In genomic region chr4:132960864-132961639, GRCm38 (mm10) we compare ENCODE assay signal across 8 mouse cellular contexts. TPM values are rescaled to one million over a fixed set of nuclear protein-coding genes. Genes with fewer than 3 reads are reported as not detected.
DNase-seq lines count a peak whose midpoint lies in the region; ATAC-seq and TF ChIP-seq lines count a peak whose summit lies in the region.

No protein-coding gene starts in this region.

- TF ChIP-seq CTCF in lung, embryonic 14.5 days (IDR thresholded peaks at IDR 0.05; ENCODE audit: low read depth), result no peak
- no peak for TF ChIP-seq CTCF in lung, adult 2 months (IDR thresholded peaks at IDR 0.05; ENCODE audit: insufficient read depth, low read length)
- TF ChIP-seq CTCF in kidney, adult 2 months (conservative IDR thresholded peaks at IDR 0.05; ENCODE audit: insufficient read depth, insufficient read length, low read depth, low read length), result no peak

- H3K4me2 ChIP-seq in lung, embryonic 14.5 days, result no peak overlapping the region
- H3K4me2 ChIP-seq in embryonic facial prominence, embryonic 12.5 days (replicated peaks), result no peak overlapping the region
- H3K4me2 ChIP-seq in hindbrain, embryonic 14.5 days (replicated peaks), result no peak overlapping the region

- ATAC-seq in lung, embryonic 14.5 days (ENCODE audit: insufficient read depth), result no peak; the same call in 1 of the 2 replicates
- ATAC-seq in embryonic facial prominence, embryonic 12.5 days (ENCODE audit: insufficient number of reproducible peaks, insufficient read depth, low FRiP score, low TSS enrichment), result no peak
- ATAC-seq in megakaryocyte-erythroid progenitor cell, adult 5-6 weeks (replicated peaks; ENCODE audit: low FRiP score, low TSS enrichment, poor library complexity, severe bottlenecking), result peak; percentile 34; the same call in 1 of the 2 replicates
- no peak for ATAC-seq in hindbrain, embryonic 14.5 days (ENCODE audit: low FRiP score)

- H3K9ac ChIP-seq in lung, embryonic 14.5 days, result no peak overlapping the region
- H3K9ac ChIP-seq in embryonic facial prominence, embryonic 12.5 days, result no peak overlapping the region
- no peak overlapping the region for H3K9ac ChIP-seq in hindbrain, embryonic 14.5 days

- H3K4me1 ChIP-seq in lung, embryonic 14.5 days (ENCODE audit: insufficient read depth), result peaks cover 26% of the 10 kb centered on the region
- H3K4me1 ChIP-seq in lung, adult 2 months (ENCODE audit: control insufficient read depth, insufficient read depth, low read length), result peaks cover 21% of the 10 kb centered on the region
- peaks cover 30% of the 10 kb centered on the region for H3K4me1 ChIP-seq in embryonic facial prominence, embryonic 12.5 days
- peaks cover 12% of the 10 kb centered on the region for H3K4me1 ChIP-seq in kidney, adult 2 months (ENCODE audit: control insufficient read depth, insufficient read depth, low read length)
- H3K4me1 ChIP-seq in hindbrain, embryonic 14.5 days (replicated peaks; ENCODE audit: control insufficient read depth, insufficient read depth, low read length), result peaks cover 25% of the 10 kb centered on the region

- DNase-seq in lung, embryonic 14.5 days, result peak; percentile 51
- no peak for DNase-seq in lung, adult 2 months
- DNase-seq in kidney, adult 2 months, result peak; percentile 63
- DNase-seq in hindbrain, embryonic 14.5 days (ENCODE audit: low spot score), result no peak
- no peak for DNase-seq in Muller cell, postnatal 12 days (ENCODE audit: inconsistent ontology term)
- DNase-seq in thymus, postnatal 14 days, result no peak

- no peak for TF ChIP-seq POLR2A in lung, adult 2 months (IDR thresholded peaks at IDR 0.05; ENCODE audit: borderline replicate concordance, extremely low read depth, low read depth, low read length)
- no peak for TF ChIP-seq POLR2A in kidney, adult 2 months (IDR thresholded peaks at IDR 0.05; ENCODE audit: low read depth, low read length)

- no peak overlapping the region for H3K4me3 ChIP-seq in lung, embryonic 14.5 days (ENCODE audit: low read depth, low read length)
- no peak overlapping the region for H3K4me3 ChIP-seq in lung, adult 2 months (replicated peaks; ENCODE audit: extremely low read depth, low read depth, low read length)
- no peak overlapping the region for H3K4me3 ChIP-seq in embryonic facial prominence, embryonic 12.5 days
- no peak overlapping the region for H3K4me3 ChIP-seq in kidney, adult 2 months (ENCODE audit: insufficient read depth, low read depth, low read length)
- no peak overlapping the region for H3K4me3 ChIP-seq in hindbrain, embryonic 14.5 days (replicated peaks; ENCODE audit: low read length)

- no peaks in the 10 kb centered on the region for H3K9me3 ChIP-seq in lung, embryonic 14.5 days (ENCODE audit: low read depth, low read length)
- H3K9me3 ChIP-seq in embryonic facial prominence, embryonic 12.5 days, result no peaks in the 10 kb centered on the region
- no peaks in the 10 kb centered on the region for H3K9me3 ChIP-seq in hindbrain, embryonic 14.5 days (ENCODE audit: control insufficient read depth, low read length)

- no peaks in the 10 kb centered on the region for H3K27me3 ChIP-seq in lung, embryonic 14.5 days (ENCODE audit: insufficient read depth, low read length)
- H3K27me3 ChIP-seq in embryonic facial prominence, embryonic 12.5 days, result no peaks in the 10 kb centered on the region
- no peaks in the 10 kb centered on the region for H3K27me3 ChIP-seq in kidney, adult 2 months (replicated peaks; ENCODE audit: control insufficient read depth, insufficient read depth, low read length)
- H3K27me3 ChIP-seq in hindbrain, embryonic 14.5 days (ENCODE audit: control insufficient read depth, insufficient read depth, low read length), result no peaks in the 10 kb centered on the region

- 24% methylated on average over 13 of the region's 13 CpGs for WGBS in lung, embryonic 14.5 days
- WGBS in lung, adult 2 months, result 30% methylated on average over 13 of the region's 13 CpGs
- WGBS in embryonic facial prominence, embryonic 12.5 days, result 69% methylated on average over 13 of the region's 13 CpGs
- 66% methylated on average over 13 of the region's 13 CpGs for WGBS in kidney, adult 2 months
- WGBS in hindbrain, embryonic 14.5 days, result 55% methylated on average over 13 of the region's 13 CpGs

- peak overlapping the region; percentile 87; the same call in 1 of the 2 replicates for H3K27ac ChIP-seq in lung, embryonic 14.5 days (ENCODE audit: low read depth)
- H3K27ac ChIP-seq in embryonic facial prominence, embryonic 12.5 days, result peak overlapping the region; percentile 88; the same call in 1 of the 2 replicates
- H3K27ac ChIP-seq in kidney, adult 2 months (ENCODE audit: insufficient read depth, low read depth, low read length), result no peak overlapping the region; the same call in 1 of the 2 replicates
- no peak overlapping the region for H3K27ac ChIP-seq in hindbrain, embryonic 14.5 days

- no peaks in the 10 kb centered on the region for H3K36me3 ChIP-seq in lung, embryonic 14.5 days (ENCODE audit: insufficient read depth)
- H3K36me3 ChIP-seq in embryonic facial prominence, embryonic 12.5 days, result no peaks in the 10 kb centered on the region
- H3K36me3 ChIP-seq in kidney, adult 2 months (ENCODE audit: control insufficient read depth, insufficient read depth, low read length), result no peaks in the 10 kb centered on the region
- no peaks in the 10 kb centered on the region for H3K36me3 ChIP-seq in hindbrain, embryonic 14.5 days (replicated peaks; ENCODE audit: control insufficient read depth, insufficient read depth)

RNA-seq across cellular contexts. Expression of gene Fgr, which starts 12.8 kb away (rescaled TPM):
- polyA plus RNA-seq in lung, embryonic 14.5 days (2014; fragmentation: Nextera tagmentation; extraction: Ambion mirVana), result 0.46 and 0.66 TPM in 2 replicates
- polyA plus RNA-seq in lung, adult 2 months (2012; rRNA removed), result 10.7 and 19.1 TPM in 2 replicates
- 0.29 and 0.39 TPM in 2 replicates for polyA plus RNA-seq in embryonic facial prominence, embryonic 12.5 days (2016; fragmentation: Nextera tagmentation; extraction: Ambion mirVana)
- 1.8 and 2.5 TPM in 2 replicates for polyA plus RNA-seq in kidney, adult 2 months (2012; rRNA removed)
- 2.8 TPM in 1 of 2 replicates, not detected in the other for total RNA-seq in megakaryocyte-erythroid progenitor cell, adult 5-6 weeks (2014; fragmentation: Nextera tagmentation)
- 0.30 and 0.33 TPM in 2 replicates for total RNA-seq in megakaryocyte-erythroid progenitor cell, adult 5-6 weeks (2017)
- 0.14 and 0.17 TPM in 2 replicates for polyA plus RNA-seq in hindbrain, embryonic 14.5 days (2014; fragmentation: Nextera tagmentation; extraction: Ambion mirVana)

RNA-seq across cellular contexts. Expression of gene Fam76a, which starts 38.7 kb away (rescaled TPM):
- polyA plus RNA-seq in lung, embryonic 14.5 days (2014; fragmentation: Nextera tagmentation; extraction: Ambion mirVana), result 43.0 and 44.7 TPM in 2 replicates
- 19.2 and 21.9 TPM in 2 replicates for polyA plus RNA-seq in lung, adult 2 months (2012; rRNA removed)
- 37.7 and 40.9 TPM in 2 replicates for polyA plus RNA-seq in embryonic facial prominence, embryonic 12.5 days (2016; fragmentation: Nextera tagmentation; extraction: Ambion mirVana)
- polyA plus RNA-seq in kidney, adult 2 months (2012; rRNA removed), result 15.9 and 16.6 TPM in 2 replicates
- 20.0 and 23.9 TPM in 2 replicates for total RNA-seq in megakaryocyte-erythroid progenitor cell, adult 5-6 weeks (2014; fragmentation: Nextera tagmentation)
- total RNA-seq in megakaryocyte-erythroid progenitor cell, adult 5-6 weeks (2017), result 23.2 and 26.7 TPM in 2 replicates
- polyA plus RNA-seq in hindbrain, embryonic 14.5 days (2014; fragmentation: Nextera tagmentation; extraction: Ambion mirVana), result 37.7 and 39.5 TPM in 2 replicates

RNA-seq across cellular contexts. Expression of gene Ahdc1, which starts 50.0 kb away (rescaled TPM):
- 10.2 and 10.5 TPM in 2 replicates for polyA plus RNA-seq in lung, embryonic 14.5 days (2014; fragmentation: Nextera tagmentation; extraction: Ambion mirVana)
- 25.8 and 28.7 TPM in 2 replicates for polyA plus RNA-seq in lung, adult 2 months (2012; rRNA removed)
- polyA plus RNA-seq in embryonic facial prominence, embryonic 12.5 days (2016; fragmentation: Nextera tagmentation; extraction: Ambion mirVana), result 12.7 and 14.6 TPM in 2 replicates
- polyA plus RNA-seq in kidney, adult 2 months (2012; rRNA removed), result 22.2 and 23.3 TPM in 2 replicates
- 4.8 and 7.0 TPM in 2 replicates for total RNA-seq in megakaryocyte-erythroid progenitor cell, adult 5-6 weeks (2014; fragmentation: Nextera tagmentation)
- 0.33 and 0.72 TPM in 2 replicates for total RNA-seq in megakaryocyte-erythroid progenitor cell, adult 5-6 weeks (2017)
- 12.9 and 13.4 TPM in 2 replicates for polyA plus RNA-seq in hindbrain, embryonic 14.5 days (2014; fragmentation: Nextera tagmentation; extraction: Ambion mirVana)

Comparison
In these comparisons a context has a peak if more than half of its experiments do, and no peak if none do; other contexts are left out.
1. DNase-seq: peak in lung, embryonic 14.5 days (single experiment) and kidney, adult 2 months (single experiment); none in lung, adult 2 months (single experiment), hindbrain, embryonic 14.5 days (single experiment), Muller cell, postnatal 12 days (single experiment) and thymus, postnatal 14 days (single experiment).
2. H3K27ac ChIP-seq: peak in lung, embryonic 14.5 days (single experiment) and embryonic facial prominence, embryonic 12.5 days (single experiment); none in kidney, adult 2 months (single experiment) and hindbrain, embryonic 14.5 days (single experiment).